Mouse (Mus musculus) retina, postnatal 1 day (tissue): ENCODE measurements around the gene C5ar1.
A peak's percentile ranks its signal among the peaks of the same experiment; 100 is the strongest.
"Not testable (repeated sequence)": the region's sequence is repeated elsewhere in the genome, so short reads cannot be mapped to it uniquely, and the experiment has no call there.

ENCODE experiments used
- DNase-seq: peaks from one replicate; pipeline ENCODE4 v3.0.0-alpha.2; 2012

Gene C5ar1

GRCm38 (mm10) chr7:16259110-16259590 is at the start of gene C5ar1:
TSS of gene C5ar1 (minus strand) at chr7:16259540.
- DNase-seq = no peak

GRCm38 (mm10) chr7:16308555-16309317 is 49.4 kb upstream of the C5ar1 start:
- no peak for DNase-seq

GRCm38 (mm10) chr7:16308093-16308492 is 48.8 kb upstream of the C5ar1 start, which contains the start of gene Bbc3:
TSS of gene Bbc3 (plus strand) at chr7:16308393.
- DNase-seq = not testable (repeated sequence)

- DNase-seq = not testable (repeated sequence)
Observed at GRCm38 (mm10) chr7:16307141-16307540, 47.8 kb upstream of the C5ar1 start.

GRCm38 (mm10) chr7:16299419-16300035 is 40.2 kb upstream of the C5ar1 start:
- peak; percentile 97 for DNase-seq

- no peak for DNase-seq
Observed at GRCm38 (mm10) chr7:16298927-16299326, 39.6 kb upstream of the C5ar1 start.

- no peak for DNase-seq
Observed at GRCm38 (mm10) chr7:16297616-16298015, 38.3 kb upstream of the C5ar1 start.

GRCm38 (mm10) chr7:16296766-16297390 is 37.5 kb upstream of the C5ar1 start:
- peak; percentile 93 for DNase-seq

GRCm38 (mm10) chr7:16296146-16296545 is 36.8 kb upstream of the C5ar1 start:
- DNase-seq = no peak

- peak; percentile 82 for DNase-seq
Observed at GRCm38 (mm10) chr7:16295321-16295900, 36.1 kb upstream of the C5ar1 start.

- DNase-seq = peak; percentile 93
Observed at GRCm38 (mm10) chr7:16294837-16295236, 35.5 kb upstream of the C5ar1 start.

GRCm38 (mm10) chr7:16294346-16294745 is 35.0 kb upstream of the C5ar1 start:
- DNase-seq = peak; percentile 75

- no peak for DNase-seq
Observed at GRCm38 (mm10) chr7:16287791-16288190, 28.5 kb upstream of the C5ar1 start.

- DNase-seq = no peak
Observed at GRCm38 (mm10) chr7:16287016-16287415, 27.7 kb upstream of the C5ar1 start.

- DNase-seq = peak; percentile 99
Observed at GRCm38 (mm10) chr7:16286026-16286961, 27.0 kb upstream of the C5ar1 start, which contains the start of gene Ccdc9. TSS of gene Ccdc9 (minus strand) at chr7:16286795.

- peak; percentile 67 for DNase-seq
Observed at GRCm38 (mm10) chr7:16285450-16286025, 26.2 kb upstream of the C5ar1 start.

- no peak for DNase-seq
Observed at GRCm38 (mm10) chr7:16284904-16285303, 25.6 kb upstream of the C5ar1 start.

GRCm38 (mm10) chr7:16284001-16284400 is 24.7 kb upstream of the C5ar1 start:
- no peak for DNase-seq

- DNase-seq = no peak
Observed at GRCm38 (mm10) chr7:16282334-16282733, 23.0 kb upstream of the C5ar1 start.

GRCm38 (mm10) chr7:16280721-16281120 is 21.4 kb upstream of the C5ar1 start:
- no peak for DNase-seq
